ENCODE assay signal across 22 mouse cellular contexts in the genomic region with DNA sequence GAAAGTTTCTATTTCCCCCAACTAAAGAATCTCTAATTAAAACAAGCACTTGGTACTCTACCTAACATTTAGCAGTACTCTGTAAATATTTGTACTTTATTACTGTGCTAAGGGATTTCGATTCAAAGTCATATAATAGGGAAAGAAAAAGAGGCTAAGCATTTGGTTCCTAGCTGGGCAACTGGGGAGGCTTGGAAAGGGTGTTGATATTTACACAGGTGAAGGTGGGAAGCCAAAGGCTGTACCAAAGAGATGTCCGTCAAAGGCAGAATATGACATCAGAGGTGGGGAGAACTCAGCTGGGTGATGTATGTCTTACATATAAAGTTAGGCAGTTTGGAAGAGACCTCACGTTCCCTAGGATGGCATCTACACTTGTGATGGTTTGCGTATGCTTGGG.
A peak's percentile ranks its signal among the peaks of the same experiment; 100 is the strongest.
DNase-seq lines count a peak whose midpoint lies in the region; ATAC-seq and TF ChIP-seq lines count a peak whose summit lies in the region.
"Had no signal": no experiment of that assay in that cellular context is flagged by ENCODE, and none has a peak within 500 bp of the region (broad histone marks: within the 10 kb centered on the region; RNA-seq: fewer than 3 reads in every experiment).

No protein-coding gene starts in this region.

- peak; percentile 50 for ATAC-seq in intestine, embryonic 16.5 days
- ATAC-seq in stomach, postnatal 0 days (ENCODE audit: low FRiP score, low TSS enrichment): peak; percentile 35; the same call in 1 of the 2 replicates
- ATAC-seq in kidney, embryonic 14.5 days (ENCODE audit: low FRiP score, low TSS enrichment): no peak
- ATAC-seq: forebrain, embryonic 15.5 days had no signal

- H3K27me3 ChIP-seq in intestine, embryonic 16.5 days (replicated peaks; ENCODE audit: control insufficient read depth, insufficient read depth, low read length): no peaks in the 10 kb centered on the region
- H3K27me3 ChIP-seq in small intestine, adult 2 months (ENCODE audit: control insufficient read depth, insufficient read depth, low read length): no peaks in the 10 kb centered on the region
- H3K27me3 ChIP-seq in stomach, postnatal 0 days (ENCODE audit: control insufficient read depth, insufficient read depth, low read length): no peaks in the 10 kb centered on the region
- H3K27me3 ChIP-seq in kidney, embryonic 14.5 days (ENCODE audit: control insufficient read depth, insufficient read depth, low read length): no peaks in the 10 kb centered on the region
- H3K27me3 ChIP-seq: embryonic facial prominence, embryonic 13.5 days; embryonic facial prominence, embryonic 15.5 days; forebrain, embryonic 12.5 days; forebrain, embryonic 15.5 days had no signal

- TF ChIP-seq CTCF in small intestine, adult 2 months (IDR thresholded peaks at IDR 0.05; ENCODE audit: extremely low read depth, insufficient read length, insufficient replicate concordance, low read depth, low read length): no peak
- TF ChIP-seq CTCF in stomach, postnatal 0 days (IDR thresholded peaks at IDR 0.05; ENCODE audit: low read depth): no peak

- WGBS in intestine, embryonic 16.5 days: 52% methylated on average over 4 of the region's 4 CpGs
- 18% methylated on average over 4 of the region's 4 CpGs for WGBS in small intestine, adult 2 months
- 46% methylated on average over 4 of the region's 4 CpGs for WGBS in stomach, postnatal 0 days
- WGBS in kidney, embryonic 14.5 days: 87% methylated on average over 4 of the region's 4 CpGs

- no peak for TF ChIP-seq POLR2A in small intestine, adult 2 months (IDR thresholded peaks at IDR 0.05; ENCODE audit: low read depth, low read length)

- TF ChIP-seq EP300 in stomach, postnatal 0 days (optimal IDR thresholded peaks at IDR 0.05): no peak

- H3K9me3 ChIP-seq in intestine, embryonic 16.5 days (ENCODE audit: control insufficient read depth, low read length): no peaks in the 10 kb centered on the region
- H3K9me3 ChIP-seq in stomach, postnatal 0 days (ENCODE audit: control insufficient read depth, low read length): no peaks in the 10 kb centered on the region
- H3K9me3 ChIP-seq in kidney, embryonic 14.5 days (ENCODE audit: control insufficient read depth, low read length): no peaks in the 10 kb centered on the region
- H3K9me3 ChIP-seq: embryonic facial prominence, embryonic 13.5 days; embryonic facial prominence, embryonic 15.5 days; forebrain, embryonic 10.5 days; forebrain, embryonic 12.5 days; forebrain, embryonic 15.5 days had no signal

- H3K36me3 ChIP-seq in intestine, embryonic 16.5 days (ENCODE audit: control insufficient read depth, insufficient read depth, low read length): no peaks in the 10 kb centered on the region
- H3K36me3 ChIP-seq in small intestine, adult 2 months (ENCODE audit: control insufficient read depth, insufficient read depth, low read length): no peaks in the 10 kb centered on the region
- no peaks in the 10 kb centered on the region for H3K36me3 ChIP-seq in stomach, postnatal 0 days (ENCODE audit: control insufficient read depth, insufficient read depth, low read length)
- no peaks in the 10 kb centered on the region for H3K36me3 ChIP-seq in kidney, embryonic 14.5 days (ENCODE audit: control insufficient read depth, insufficient read depth, low read length)
- H3K36me3 ChIP-seq: embryonic facial prominence, embryonic 13.5 days; embryonic facial prominence, embryonic 15.5 days; forebrain, embryonic 10.5 days; forebrain, embryonic 12.5 days; forebrain, embryonic 15.5 days had no signal

- H3K4me3 ChIP-seq in intestine, embryonic 16.5 days (ENCODE audit: low read length): no peak overlapping the region
- H3K4me3 ChIP-seq in small intestine, adult 2 months (ENCODE audit: low read depth, low read length): no peak overlapping the region
- H3K4me3 ChIP-seq in stomach, postnatal 0 days (ENCODE audit: low read depth, low read length): no peak overlapping the region
- no peak overlapping the region for H3K4me3 ChIP-seq in kidney, embryonic 14.5 days (ENCODE audit: low read length)
- H3K4me3 ChIP-seq: embryonic facial prominence, embryonic 13.5 days; embryonic facial prominence, embryonic 15.5 days; erythroblast, embryonic 14.5 days; forebrain, embryonic 10.5 days; forebrain, embryonic 12.5 days; forebrain, embryonic 15.5 days had no signal

- no peak for DNase-seq in stomach, postnatal 0 days (ENCODE audit: low spot score)
- no peak for DNase-seq in thymus, postnatal 36 days
- no peak for DNase-seq in kidney, adult 9 months
- DNase-seq: adrenal gland, adult 2 months; adrenal gland, postnatal 10 days; adrenal gland, postnatal 25 days; cerebellum, adult 11 months; cerebellum, adult 18-20 months; cerebellum, adult 8-10 months; cerebellum, adult 9-11 months; cerebellum, postnatal 14 days; cerebellum, postnatal 36 days; embryo, embryonic 11 days had no signal

- H3K9ac ChIP-seq in intestine, embryonic 16.5 days (ENCODE audit: low read depth, low read length): no peak overlapping the region
- no peak overlapping the region for H3K9ac ChIP-seq in stomach, postnatal 0 days (ENCODE audit: low read length)
- no peak overlapping the region for H3K9ac ChIP-seq in kidney, embryonic 14.5 days (ENCODE audit: low read depth, low read length)
- H3K9ac ChIP-seq: embryonic facial prominence, embryonic 13.5 days; embryonic facial prominence, embryonic 15.5 days; forebrain, embryonic 12.5 days; forebrain, embryonic 15.5 days had no signal

- H3K27ac ChIP-seq in intestine, embryonic 16.5 days (ENCODE audit: low read length): no peak overlapping the region
- H3K27ac ChIP-seq in small intestine, adult 2 months (ENCODE audit: insufficient read depth, low read depth, low read length): peak overlapping the region; percentile 33
- H3K27ac ChIP-seq in stomach, postnatal 0 days (replicated peaks): no peak overlapping the region
- H3K27ac ChIP-seq in kidney, embryonic 14.5 days (ENCODE audit: low read depth, low read length): no peak overlapping the region
- H3K27ac ChIP-seq: embryonic facial prominence, embryonic 13.5 days; embryonic facial prominence, embryonic 15.5 days; forebrain, embryonic 10.5 days; forebrain, embryonic 12.5 days; forebrain, embryonic 15.5 days had no signal

- H3K4me1 ChIP-seq in intestine, embryonic 16.5 days (ENCODE audit: control insufficient read depth, insufficient read depth, low read length): no peaks in the 10 kb centered on the region
- H3K4me1 ChIP-seq in small intestine, adult 2 months (ENCODE audit: control insufficient read depth, insufficient read depth, insufficient read length, low read length): peaks cover 5% of the 10 kb centered on the region; the same call in 1 of the 2 replicates
- no peaks in the 10 kb centered on the region for H3K4me1 ChIP-seq in stomach, postnatal 0 days (replicated peaks; ENCODE audit: control insufficient read depth, insufficient read depth)
- H3K4me1 ChIP-seq in kidney, embryonic 14.5 days (ENCODE audit: control insufficient read depth, insufficient read depth, low read length): no peaks in the 10 kb centered on the region
- H3K4me1 ChIP-seq: embryonic facial prominence, embryonic 13.5 days; embryonic facial prominence, embryonic 15.5 days; forebrain, embryonic 10.5 days; forebrain, embryonic 12.5 days; forebrain, embryonic 15.5 days had no signal

- no peak overlapping the region for H3K4me2 ChIP-seq in intestine, embryonic 16.5 days (ENCODE audit: low read depth, low read length)
- no peak overlapping the region for H3K4me2 ChIP-seq in stomach, postnatal 0 days (replicated peaks; ENCODE audit: low read depth)
- H3K4me2 ChIP-seq in kidney, embryonic 14.5 days (replicated peaks; ENCODE audit: low read depth, low read length): no peak overlapping the region
- H3K4me2 ChIP-seq: embryonic facial prominence, embryonic 13.5 days; embryonic facial prominence, embryonic 15.5 days; forebrain, embryonic 12.5 days; forebrain, embryonic 15.5 days had no signal
